Mouse (Mus musculus) ovary, postnatal 10 days (tissue): ENCODE measurements around the gene Fcgrt.

Experiments used
- DNase-seq: peaks from one replicate; pipeline ENCODE4 v3.0.0; 2022; ENCODE audit warnings: low spot score

Gene Fcgrt

GRCm38 (mm10) chr7:45056329-45056971 lies 47.2 kb downstream of the Fcgrt start:
- no peak for DNase-seq

DNA sequence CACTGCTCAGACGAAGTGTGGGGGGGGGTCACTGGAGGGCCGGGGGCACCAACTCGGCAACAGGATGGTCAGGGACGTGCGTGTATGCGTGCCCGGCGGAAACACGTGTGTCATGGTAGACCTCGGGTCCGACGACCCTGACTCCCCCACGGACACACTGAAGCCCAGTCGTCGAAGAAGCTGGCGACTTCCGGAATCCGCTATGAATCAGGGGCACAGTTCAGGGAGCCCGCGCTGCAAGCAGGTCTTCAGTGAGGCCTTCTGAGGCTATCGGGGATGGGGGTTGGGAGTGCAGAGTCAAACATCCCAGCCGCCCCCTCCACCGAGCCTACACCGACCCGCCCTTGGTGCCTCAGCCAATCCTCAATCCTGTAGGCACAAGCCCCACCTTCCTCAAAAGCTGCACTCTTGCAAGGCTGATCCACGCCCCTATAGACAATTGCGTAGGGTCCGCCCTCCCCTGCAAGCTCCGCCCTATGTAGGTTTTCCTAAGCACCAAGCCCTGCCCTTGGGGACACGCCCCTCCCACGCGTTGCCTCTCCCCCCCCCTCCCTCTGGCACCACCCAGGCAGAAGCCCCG lies 49.6 kb downstream of the Fcgrt start:
- peak; percentile 69 for DNase-seq

- DNase-seq: peak; percentile 68
Observed at GRCm38 (mm10) chr7:45053117-45053930, 50.3 kb downstream of the Fcgrt start.

DNA sequence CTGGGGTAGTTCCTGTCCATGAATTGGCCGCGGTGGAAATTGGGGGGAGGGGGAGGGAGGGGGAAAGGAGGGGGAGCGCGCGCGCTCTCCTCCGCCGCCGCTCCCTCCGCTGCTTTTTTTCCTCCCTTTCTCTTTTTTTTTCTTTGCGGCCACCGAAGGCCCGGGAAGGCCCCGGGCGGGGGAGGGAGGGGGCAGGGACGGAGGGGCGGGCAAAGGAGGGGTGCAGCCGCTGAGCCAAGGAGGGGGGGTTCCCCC lies 50.9 kb downstream of the Fcgrt start, which contains the start of gene Prr12:
Gene Prr12 (minus strand): TSS at position 20 of the 255 bp plus-strand sequence.
- DNase-seq: no peak

DNA sequence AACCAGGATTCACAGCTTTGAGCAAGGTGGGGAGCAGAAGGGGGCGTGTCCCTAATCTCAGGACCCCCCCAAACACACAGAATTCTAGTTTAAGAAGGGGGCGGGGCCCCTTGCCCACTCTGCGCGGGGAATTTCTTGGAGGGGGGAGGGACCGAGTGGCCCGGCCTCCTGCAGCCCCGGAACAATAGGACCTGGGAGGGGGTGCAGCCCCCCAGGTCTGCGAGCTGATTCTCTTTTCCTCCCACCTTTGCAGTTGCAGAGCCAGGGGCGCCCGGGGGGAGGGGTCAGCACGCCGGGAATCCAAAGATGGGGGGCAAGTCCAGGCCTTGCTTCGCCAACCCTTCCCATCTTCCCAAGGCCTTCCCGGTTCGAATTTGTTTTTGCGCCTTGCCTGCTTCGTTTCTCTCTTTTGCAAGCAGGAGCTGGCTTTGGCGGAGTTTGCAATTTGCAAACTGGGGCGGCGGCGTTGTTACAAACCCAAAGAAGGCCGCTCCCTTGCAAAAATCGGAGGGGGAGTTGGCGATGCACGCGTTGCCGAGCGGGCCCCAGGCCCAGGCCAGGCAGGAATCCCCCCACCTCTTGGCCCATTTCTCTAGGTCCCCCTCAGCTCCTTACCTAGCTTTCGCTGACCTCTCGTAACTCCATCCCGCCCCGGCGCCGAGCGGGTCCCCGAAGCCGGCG lies 51.3 kb downstream of the Fcgrt start:
- peak; percentile 29 for DNase-seq

- DNase-seq: no peak
Observed at GRCm38 (mm10) chr7:45051601-45051974, 52.1 kb downstream of the Fcgrt start.

GRCm38 (mm10) chr7:45050945-45051600 lies 52.6 kb downstream of the Fcgrt start:
- no peak for DNase-seq

DNA sequence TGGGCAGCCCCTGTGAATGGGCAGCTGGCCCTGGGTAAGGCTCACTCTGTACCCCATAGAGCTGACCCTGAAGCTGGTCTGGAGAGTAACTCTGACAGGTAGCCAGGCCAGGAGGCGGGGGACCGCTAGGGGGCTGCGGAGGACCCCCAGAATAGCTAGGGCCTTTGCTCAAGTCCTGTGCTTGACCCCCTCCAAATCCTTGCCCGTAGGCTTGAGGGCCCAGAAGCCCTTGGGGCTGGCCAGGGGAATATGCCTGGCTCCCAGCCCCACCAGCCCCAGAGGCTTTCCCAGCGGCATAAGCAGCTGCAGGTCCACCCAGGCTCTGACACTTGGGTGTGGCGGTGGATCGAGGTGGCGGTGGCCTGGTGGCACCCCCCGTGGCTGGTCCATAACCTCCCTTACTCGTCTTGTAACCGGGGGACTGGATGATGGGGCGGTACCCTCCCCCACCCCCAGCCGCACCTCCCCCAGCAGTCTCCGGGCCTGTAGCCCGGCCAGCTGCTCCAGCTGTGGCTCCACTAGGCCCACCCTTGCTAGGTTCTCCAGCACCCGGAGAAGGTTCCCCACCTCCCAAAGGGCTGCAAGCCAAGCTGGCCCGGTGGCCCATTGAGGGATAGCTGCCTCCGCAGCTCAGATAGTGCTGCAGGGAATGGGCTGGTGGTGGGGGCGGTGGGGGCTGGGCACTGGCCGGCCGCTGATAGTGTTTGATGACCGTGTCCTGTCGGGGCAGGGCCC lies 54.6 kb downstream of the Fcgrt start:
- DNase-seq: no peak

DNA sequence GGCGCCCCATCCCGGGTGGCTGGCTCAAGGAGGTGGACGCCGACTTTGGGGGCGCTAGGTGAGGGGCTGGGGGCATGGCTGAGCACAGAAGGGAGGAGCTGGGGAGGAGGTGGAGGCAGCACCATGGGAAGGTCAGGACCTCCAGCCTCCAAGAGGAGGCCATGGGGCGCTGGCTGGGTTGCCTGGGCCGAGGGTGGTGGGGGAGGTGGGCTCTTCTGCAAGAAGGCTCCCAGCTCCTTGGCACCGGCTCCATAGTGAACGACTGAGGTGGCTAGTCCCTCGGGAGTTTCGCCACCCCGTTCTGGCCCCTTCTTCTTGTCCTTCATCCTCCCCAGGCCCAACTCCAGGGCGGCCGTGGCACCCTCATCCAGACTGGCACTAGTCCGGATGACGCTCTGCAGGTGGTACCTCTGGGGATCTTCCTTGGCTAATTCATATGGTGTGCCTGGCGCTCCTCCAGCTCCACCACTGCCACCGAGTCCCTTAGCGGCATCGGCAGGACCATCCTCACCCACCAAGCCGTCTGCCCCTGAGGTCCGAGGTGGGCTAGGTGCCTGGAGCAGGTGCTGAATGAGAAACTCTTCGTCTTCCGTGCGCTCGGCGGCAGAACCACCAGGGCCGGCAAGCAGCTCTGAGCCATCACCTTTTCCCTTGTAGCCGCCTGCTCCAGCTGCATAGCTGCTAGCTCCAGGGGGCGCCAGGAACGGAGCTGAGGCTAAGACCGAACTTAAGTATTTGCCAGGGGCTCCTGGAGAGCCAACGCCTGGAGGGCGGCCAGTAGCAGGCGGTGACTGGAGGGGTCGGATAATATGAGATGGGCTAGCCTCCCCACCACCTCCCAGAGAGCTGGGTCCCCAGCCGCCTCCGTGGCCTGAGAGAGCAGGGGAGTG lies 55.4 kb downstream of the Fcgrt start:
- no peak for DNase-seq

GRCm38 (mm10) chr7:45047491-45047890 lies 56.2 kb downstream of the Fcgrt start:
- no peak for DNase-seq

DNA sequence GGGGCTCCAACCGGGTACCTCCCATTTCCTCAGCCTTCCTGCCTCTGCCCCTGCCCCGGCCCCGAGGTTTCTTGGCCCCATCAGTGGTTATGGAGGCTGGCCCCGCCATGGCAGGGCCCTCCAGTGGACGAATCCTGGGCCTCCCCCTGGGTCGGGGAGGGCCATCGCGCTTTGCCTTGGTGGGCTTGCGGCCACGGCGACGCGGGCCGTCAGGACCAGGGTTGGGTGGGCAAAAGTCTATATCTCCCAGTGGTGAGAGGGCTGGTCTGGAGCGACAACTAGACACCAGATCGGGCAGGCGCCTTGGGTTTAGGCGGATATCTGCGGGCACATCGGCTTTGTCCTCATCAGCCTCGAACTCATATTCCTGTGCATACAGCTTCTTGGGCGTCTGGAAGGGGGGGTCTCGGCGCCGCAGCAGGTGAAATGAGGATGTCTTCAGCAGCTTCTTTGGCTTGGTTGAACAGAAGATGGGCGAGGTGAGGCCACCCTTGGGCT lies 56.7 kb downstream of the Fcgrt start:
- no peak for DNase-seq

GRCm38 (mm10) chr7:45045741-45046140 lies 57.9 kb downstream of the Fcgrt start:
- no peak for DNase-seq

- no peak for DNase-seq
Observed at GRCm38 (mm10) chr7:45043307-45043706, 60.3 kb downstream of the Fcgrt start.
